Mouse (Mus musculus) ES-E14 (cell line): ENCODE data around the gene Itsn1.

ENCODE experiments used
- CHD2 ChIP-seq: IDR thresholded peaks from 2 replicates; pipeline ENCODE4 v1.6.1; 2014; ENCODE audit warnings: mild to moderate bottlenecking, low read depth, low read length, inconsistent platforms
- HCFC1 ChIP-seq: IDR thresholded peaks from 2 replicates; pipeline ENCODE4 v1.6.1; 2012; ENCODE audit warnings: low read length, inconsistent platforms, borderline replicate concordance; ENCODE audit not compliant: insufficient read depth
- MAFK ChIP-seq: IDR thresholded peaks from 2 replicates; pipeline ENCODE4 v1.6.1; 2014; ENCODE audit warnings: mild to moderate bottlenecking, low read depth, low read length, inconsistent platforms; ENCODE audit not compliant: insufficient read depth

GRCm38 (mm10) chr16:91900274-91900673 is 171.2 kb downstream of the Itsn1 start:
- TF ChIP-seq CHD2 (no peak), HCFC1 (no peak), MAFK (no peak)
